Mouse (Mus musculus) olfactory bulb, adult 2 months (tissue): Measurements from ENCODE around the gene Nectin4. TPM values are rescaled to one million over a fixed set of nuclear protein-coding genes. Genes with fewer than 3 reads are reported as not detected.

Experiments
- H3K27ac ChIP-seq: fragments of 200-500 bp; 2 replicates; pipeline ENCODE4 v1.5.1; 2012; ENCODE audit warnings: low read depth, low read length; ENCODE audit not compliant: insufficient read depth
- H3K4me1 ChIP-seq: fragments of 200-500 bp; 2 replicates; pipeline ENCODE4 v1.6.1; 2012; ENCODE audit warnings: low read length; ENCODE audit not compliant: control insufficient read depth, insufficient read depth
- H3K4me3 ChIP-seq: fragments of 200-500 bp; 2 replicates; pipeline ENCODE4 v1.5.1; 2012; ENCODE audit warnings: mild to moderate bottlenecking, low read depth, low read length, moderate library complexity; ENCODE audit not compliant: insufficient read depth
- CTCF ChIP-seq: fragments of 200-500 bp; IDR thresholded peaks from 2 replicates; pipeline ENCODE4 v1.5.1; 2012; ENCODE audit warnings: low read depth, mild to moderate bottlenecking, low read length, moderate library complexity; ENCODE audit not compliant: insufficient read depth
- POLR2A ChIP-seq: fragments of 200-500 bp; IDR thresholded peaks from 2 replicates; pipeline ENCODE4 v1.6.1; 2012; ENCODE audit warnings: mild to moderate bottlenecking, low read depth, low read length, moderate library complexity; ENCODE audit not compliant: insufficient read depth
- WGBS: fragments of 180-500 bp; shearing (Covaris S2); methylation state at CpG from one replicate; pipeline ENCODE4 v1.1.7; 2018; 5-methylcytosine and 5-hydroxymethylcytosine counted together
- polyA plus RNA-seq: library from polyadenylated mRNA; stranded (reverse); fragments of >200 nt; gene quantifications from 2 replicates; pipeline ENCODE4 v1.2.4, GENCODE M21; 2012; ENCODE audit warnings: low replicate concordance; ENCODE audit not compliant: missing spikeins, insufficient read depth, insufficient read length

Gene Nectin4
- polyA plus RNA-seq, 1 experiment = not detected

- WGBS = 2% methylated on average over 4 of the region's 4 CpGs
- Histone ChIP-seq H3K4me3 (peak overlapping the region; percentile 61), H3K4me1 (peaks cover 5% of the 10 kb centered on the region; the same call in 1 of the 2 replicates), H3K27ac (0 out of 2 replicates have a peak overlapping the region, but pooled peaks have one; percentile 45)
- TF ChIP-seq CTCF (no peak), POLR2A (no peak)
Measured at GRCm38 (mm10) chr1:171330216-171330560, 39.7 kb upstream of the Nectin4 start.

DNA sequence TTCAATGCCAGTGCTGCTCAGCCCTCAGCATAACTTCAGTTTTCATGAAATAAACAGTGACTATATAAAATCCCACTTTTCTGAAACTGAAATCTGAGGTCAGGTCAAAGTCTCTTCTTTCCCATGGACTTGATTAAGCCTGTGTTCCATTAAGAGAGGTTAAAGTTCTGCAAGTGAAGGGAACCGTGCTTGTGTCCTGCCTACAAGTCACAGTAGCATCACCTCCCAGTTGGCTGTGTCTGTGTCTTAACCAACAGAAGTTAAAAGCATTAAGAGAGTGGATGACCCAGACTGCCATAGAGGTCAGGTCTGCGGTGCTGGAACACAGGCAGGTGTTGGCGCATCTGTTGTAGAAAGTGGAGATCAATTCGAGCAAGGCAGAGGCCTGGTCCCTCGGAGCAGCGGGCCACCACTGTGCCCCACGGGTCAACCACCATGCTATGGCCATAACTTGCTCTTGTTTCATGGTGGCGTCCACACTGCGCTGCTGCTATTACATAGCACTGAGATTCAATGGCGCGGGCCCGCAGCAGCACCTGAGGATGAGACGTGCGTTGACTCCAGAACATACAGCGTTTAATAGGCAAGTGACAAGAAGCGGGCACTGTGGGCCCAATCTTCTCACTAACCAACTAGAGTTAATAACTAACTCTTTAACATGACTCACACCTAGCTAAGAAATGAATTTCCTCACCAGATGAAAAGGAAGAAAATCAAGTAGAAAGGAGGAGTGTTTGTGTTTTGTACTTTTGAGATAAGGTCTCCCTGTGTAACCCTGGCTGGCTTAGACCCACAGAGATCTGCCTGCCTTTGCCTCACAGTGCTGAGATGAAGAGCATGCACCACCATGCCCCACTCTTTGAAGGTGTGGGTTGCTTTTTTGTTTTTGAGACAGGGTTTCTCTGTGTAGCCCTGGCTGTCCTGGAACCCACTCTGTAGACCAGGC is 27.4 kb upstream of the Nectin4 start:
- TF ChIP-seq CTCF (no peak), POLR2A (no peak)
- WGBS = 92% methylated on average over 16 of the region's 16 CpGs

DNA sequence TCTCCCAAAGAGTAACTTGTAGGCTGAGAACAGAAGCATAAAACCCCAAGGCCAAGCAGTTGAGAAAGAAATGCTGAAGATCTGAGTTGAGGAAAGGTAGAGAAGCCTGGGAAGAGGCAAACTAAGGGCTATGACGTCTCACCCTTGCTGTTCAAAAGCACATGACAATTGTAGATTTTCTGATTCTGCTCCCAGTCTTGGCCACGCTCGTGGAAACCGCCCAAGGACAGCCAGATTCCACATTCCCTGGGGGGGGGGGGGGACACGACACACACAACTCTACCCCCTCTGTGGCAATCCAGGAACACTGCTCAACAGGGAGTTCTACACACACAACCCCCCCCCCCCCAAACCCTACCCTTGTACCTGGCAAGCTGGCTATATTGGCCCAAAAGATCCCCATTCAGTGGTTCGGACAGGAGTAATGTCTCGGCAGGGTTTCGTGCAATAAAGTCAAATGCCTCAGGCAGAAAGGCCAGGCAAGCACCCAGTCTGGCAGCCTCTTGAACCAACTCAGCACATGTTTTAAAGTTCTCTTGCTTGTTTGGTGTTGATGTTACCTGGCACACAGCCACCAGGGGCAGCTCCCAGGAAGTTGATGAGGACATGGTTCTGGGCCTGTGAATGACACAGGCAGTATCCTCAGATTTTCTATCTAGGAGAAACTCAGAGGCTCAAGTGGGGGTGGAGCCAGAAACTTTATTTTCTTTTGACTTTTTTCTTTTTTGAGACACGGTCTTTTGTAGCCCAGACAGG is 25.8 kb upstream of the Nectin4 start:
- Histone ChIP-seq H3K4me1 (peaks cover 10% of the 10 kb centered on the region), H3K27ac (no peak overlapping the region), H3K4me3 (no peak overlapping the region)
- TF ChIP-seq CTCF (no peak), POLR2A (no peak)
- WGBS = 69% methylated on average over 9 of the region's 9 CpGs

More for the DNA sequence above, 27.4 kb upstream of the Nectin4 start:
- Histone ChIP-seq H3K4me1 (peaks cover 7% of the 10 kb centered on the region), H3K4me3 (no peak overlapping the region), H3K27ac (no peak overlapping the region)

GRCm38 (mm10) chr1:171344715-171345114 is 25.2 kb upstream of the Nectin4 start:
- 71% methylated on average over 9 of the region's 9 CpGs for WGBS
- H3K4me3 ChIP-seq = peak overlapping the region; percentile 72; the same call in 1 of the 2 replicates
- peaks cover 10% of the 10 kb centered on the region for H3K4me1 ChIP-seq
- TF ChIP-seq CTCF (no peak), POLR2A (no peak)
- no peak overlapping the region for H3K27ac ChIP-seq

- H3K4me3 ChIP-seq = peak within 1 kb of the TSS; percentile 72
- WGBS = under 1% methylated on average over 53 of the region's 53 CpGs
- H3K4me1 ChIP-seq = peaks cover 10% of the 10 kb centered on the region
- no peak within 1 kb of the TSS for H3K27ac ChIP-seq
- no peak for TF ChIP-seq CTCF
- peak; percentile 87 for TF ChIP-seq POLR2A
Measured at GRCm38 (mm10) chr1:171345225-171346094, 24.4 kb upstream of the Nectin4 start, which contains the start of the genes Nit1 and Pfdn2. Gene Nit1 (minus strand): TSS chr1:171345646. Gene Pfdn2 (plus strand): TSS chr1:171345670.

GRCm38 (mm10) chr1:171346095-171346450 is 23.8 kb upstream of the Nectin4 start:
- Histone ChIP-seq H3K4me1 (peaks cover 10% of the 10 kb centered on the region), H3K27ac (no peak overlapping the region), H3K4me3 (peak overlapping the region; percentile 72)
- 2% methylated on average over 14 of the region's 14 CpGs for WGBS
- no peak for TF ChIP-seq CTCF
- TF ChIP-seq POLR2A = no peak

- H3K4me3 ChIP-seq = no peak overlapping the region
- no peak for TF ChIP-seq POLR2A
- no peak for TF ChIP-seq CTCF
- WGBS = 66% methylated on average over 3 of the region's 3 CpGs
- no peak overlapping the region for H3K27ac ChIP-seq
- peaks cover 10% of the 10 kb centered on the region for H3K4me1 ChIP-seq
Measured at GRCm38 (mm10) chr1:171348665-171349064, 21.2 kb upstream of the Nectin4 start.

DNA sequence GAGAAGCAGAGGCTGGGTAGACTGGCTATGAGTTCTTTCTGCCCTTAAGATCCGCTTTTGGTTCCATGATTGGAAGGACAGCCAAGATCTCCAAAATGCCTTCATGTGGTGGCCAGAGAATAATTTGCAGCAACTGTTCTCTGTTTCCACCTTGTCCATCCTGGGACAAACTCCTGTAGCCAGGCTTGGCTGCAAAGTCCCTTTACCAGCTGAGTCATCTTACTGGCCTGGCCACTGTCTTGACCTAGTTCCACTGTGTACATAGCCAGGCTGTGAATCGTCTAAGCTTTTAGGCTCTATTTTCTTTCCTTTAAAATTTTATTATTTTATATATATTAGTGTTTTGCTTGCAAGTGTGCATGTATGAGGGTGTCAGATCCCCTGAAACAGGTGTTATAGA is 20.7 kb upstream of the Nectin4 start:
- 86% methylated on average over 2 of the region's 2 CpGs for WGBS
- no peak for TF ChIP-seq CTCF
- no peak for TF ChIP-seq POLR2A
- H3K27ac ChIP-seq = no peak overlapping the region
- H3K4me1 ChIP-seq = peaks cover 7% of the 10 kb centered on the region
- H3K4me3 ChIP-seq = no peak overlapping the region

- Histone ChIP-seq H3K4me3 (no peak overlapping the region), H3K4me1 (peaks cover 2% of the 10 kb centered on the region; the same call in 1 of the 2 replicates), H3K27ac (no peak overlapping the region)
- WGBS = 69% methylated on average over 5 of the region's 5 CpGs
- TF ChIP-seq CTCF (no peak), POLR2A (no peak)
Measured at GRCm38 (mm10) chr1:171355812-171356340, 14.0 kb upstream of the Nectin4 start.
